Mouse (Mus musculus) lung, postnatal 4 days (tissue): ENCODE measurements around the gene Mctp1.
A peak's percentile ranks its signal among the peaks of the same experiment; 100 is the strongest.

Source experiments
- DNase-seq, 2 experiments: peaks; one replicate each; pipeline ENCODE4 v3.0.0; 2021

The Mctp1 gene

GRCm38 (mm10) chr13:76838031-76838430, 453.7 kb downstream of the Mctp1 start:
- DNase-seq: no peak

- no peak for DNase-seq
Observed at GRCm38 (mm10) chr13:76840712-76841111, 456.4 kb downstream of the Mctp1 start.

- peak; percentile 30 to 64 for DNase-seq
Observed at GRCm38 (mm10) chr13:76844629-76845255, 460.4 kb downstream of the Mctp1 start.

GRCm38 (mm10) chr13:76850412-76851054, 466.2 kb downstream of the Mctp1 start:
- no peak for DNase-seq

GRCm38 (mm10) chr13:76854306-76854705, 470.0 kb downstream of the Mctp1 start:
- DNase-seq: no peak

GRCm38 (mm10) chr13:76855021-76855420, 470.7 kb downstream of the Mctp1 start:
- no peak for DNase-seq

GRCm38 (mm10) chr13:76857024-76857423, 472.7 kb downstream of the Mctp1 start:
- no peak for DNase-seq

- no peak for DNase-seq
Observed at GRCm38 (mm10) chr13:76858078-76858482, 473.7 kb downstream of the Mctp1 start.

- no peak for DNase-seq
Observed at GRCm38 (mm10) chr13:76870291-76870690, 486.0 kb downstream of the Mctp1 start.

GRCm38 (mm10) chr13:76877887-76878763, 493.8 kb downstream of the Mctp1 start:
- DNase-seq: no peak

- no peak for DNase-seq
Observed at GRCm38 (mm10) chr13:76879008-76879407, 494.7 kb downstream of the Mctp1 start.

- no peak for DNase-seq
Observed at GRCm38 (mm10) chr13:76884517-76885092, 500.3 kb downstream of the Mctp1 start.

- no peak for DNase-seq
Observed at GRCm38 (mm10) chr13:76892987-76893386, 508.7 kb downstream of the Mctp1 start.

- no peak for DNase-seq
Observed at GRCm38 (mm10) chr13:76895770-76896456, 511.6 kb downstream of the Mctp1 start.

- no peak for DNase-seq
Observed at GRCm38 (mm10) chr13:76896457-76896790, 512.1 kb downstream of the Mctp1 start.

GRCm38 (mm10) chr13:76918321-76918720, 534.0 kb downstream of the Mctp1 start:
- no peak for DNase-seq

- DNase-seq: no peak
Observed at GRCm38 (mm10) chr13:76926851-76927250, 542.5 kb downstream of the Mctp1 start.

GRCm38 (mm10) chr13:76927875-76928440, 543.6 kb downstream of the Mctp1 start:
- DNase-seq: no peak

GRCm38 (mm10) chr13:76929152-76929551, 544.8 kb downstream of the Mctp1 start:
- no peak for DNase-seq

GRCm38 (mm10) chr13:76932933-76933332, 548.6 kb downstream of the Mctp1 start:
- DNase-seq: no peak

- DNase-seq: no peak
Observed at GRCm38 (mm10) chr13:76949234-76949633, 564.9 kb downstream of the Mctp1 start.

- no peak for DNase-seq
Observed at GRCm38 (mm10) chr13:76967588-76967987, 583.3 kb downstream of the Mctp1 start.
